Comparison of ENCODE assay signal across 29 mouse cellular contexts in the genomic region with DNA sequence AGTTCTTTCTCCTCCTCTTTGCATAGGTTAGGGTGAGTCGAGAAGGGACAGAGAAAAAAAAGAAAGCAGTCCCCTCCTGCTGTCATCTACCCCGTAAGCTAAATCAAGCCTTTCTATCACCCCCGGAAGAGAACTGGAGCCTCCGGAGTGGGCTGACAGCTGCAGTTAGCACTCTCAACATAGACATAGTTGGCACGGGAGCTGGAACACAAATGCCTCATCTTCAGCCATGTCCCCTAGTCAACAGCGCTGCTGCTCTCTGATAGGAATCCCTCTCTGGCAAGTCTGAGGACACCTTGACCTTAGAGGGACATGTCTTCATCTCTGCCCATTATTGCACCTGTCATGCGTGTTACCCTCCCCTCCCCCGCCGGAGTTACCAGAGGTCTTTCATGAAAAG. TPM values are rescaled to one million over a fixed set of nuclear protein-coding genes. Genes with fewer than 3 reads are reported as not detected.
DNase-seq lines count a peak whose midpoint lies in the region.
"Had no signal": no experiment of that assay in that cellular context is flagged by ENCODE, and none has a peak within 500 bp of the region (broad histone marks: within the 10 kb centered on the region; RNA-seq: fewer than 3 reads in every experiment).

No protein-coding gene starts in this region.

- H3K27ac ChIP-seq in heart, embryonic 10.5 days: no peak overlapping the region
- H3K27ac ChIP-seq: embryonic facial prominence, embryonic 13.5 days; forebrain, embryonic 12.5 days; intestine, embryonic 15.5 days; layer of hippocampus, adult 2 months; limb, embryonic 15.5 days; liver, embryonic 14.5 days; midbrain, embryonic 13.5 days had no signal

- peaks cover 18% of the 10 kb centered on the region for H3K4me1 ChIP-seq in heart, embryonic 10.5 days
- H3K4me1 ChIP-seq: embryonic facial prominence, embryonic 13.5 days; forebrain, embryonic 12.5 days; intestine, embryonic 15.5 days; limb, embryonic 15.5 days; midbrain, embryonic 13.5 days had no signal

- WGBS in heart, embryonic 10.5 days: 77% methylated on average over 8 of the region's 9 CpGs

- DNase-seq in gastrocnemius, adult 18-20 months (ENCODE audit: low spot score): peak; percentile 79
- no peak for DNase-seq in gastrocnemius, postnatal 4 days (ENCODE audit: low spot score in 2 of 2)
- DNase-seq in heart, postnatal 4 days: peak; percentile 5
- DNase-seq in heart, embryonic 10.5 days (ENCODE audit: low spot score): no peak
- peak; percentile 32 to 50 for DNase-seq in right cerebral cortex, postnatal 10 days (ENCODE audit: low spot score in 2 of 2)
- DNase-seq in right cerebral cortex, postnatal 14 days: no peak
- no peak for DNase-seq in spleen, postnatal 36 days (ENCODE audit: low spot score in 2 of 2)
- DNase-seq in T-cell, adult 2 months (ENCODE audit: low spot score): no peak
- DNase-seq: adrenal gland, postnatal 14 days; cerebellum, adult 8-10 months; cerebellum, postnatal 36 days; embryo, embryonic 11 days; kidney, adult 8-10 months; kidney, postnatal 10 days; lung, embryonic 14.5 days had no signal

- H3K9me3 ChIP-seq in heart, embryonic 10.5 days: no peaks in the 10 kb centered on the region
- H3K9me3 ChIP-seq: embryonic facial prominence, embryonic 13.5 days; forebrain, embryonic 12.5 days; intestine, embryonic 15.5 days; limb, embryonic 15.5 days; midbrain, embryonic 13.5 days had no signal

- no peaks in the 10 kb centered on the region for H3K36me3 ChIP-seq in heart, embryonic 10.5 days
- H3K36me3 ChIP-seq: embryonic facial prominence, embryonic 13.5 days; forebrain, embryonic 12.5 days; intestine, embryonic 15.5 days; limb, embryonic 15.5 days; midbrain, embryonic 13.5 days had no signal

- no peaks in the 10 kb centered on the region for H3K27me3 ChIP-seq in heart, embryonic 10.5 days (ENCODE audit: insufficient read depth, poor library complexity, severe bottlenecking)
- H3K27me3 ChIP-seq: embryonic facial prominence, embryonic 13.5 days; forebrain, embryonic 12.5 days; intestine, embryonic 15.5 days; limb, embryonic 15.5 days; midbrain, embryonic 13.5 days had no signal

- no peak overlapping the region for H3K4me3 ChIP-seq in heart, embryonic 10.5 days
- H3K4me3 ChIP-seq: embryonic facial prominence, embryonic 13.5 days; erythroblast, embryonic 14.5 days; forebrain, embryonic 12.5 days; intestine, embryonic 15.5 days; layer of hippocampus, adult 2 months; limb, embryonic 15.5 days; megakaryocyte, embryonic 14.5 days; midbrain, embryonic 13.5 days had no signal

RNA-seq across cellular contexts. Expression of a gene that starts 5.5 kb away (rescaled TPM):
- 1,000 to 10,000 TPM; 1,310 to 1,477 TPM for total RNA-seq in gastrocnemius, adult 18-20 months (2021)
- total RNA-seq in gastrocnemius, postnatal 4 days (2021): 100 to 1,000 TPM; 366 to 390 TPM
- total RNA-seq in heart, postnatal 4 days (2021): under 1 TPM; 0.25 to 0.43 TPM
- polyA plus RNA-seq in heart, embryonic 10.5 days (2016; fragmentation: Nextera tagmentation; extraction: Ambion mirVana): not detected in 2 replicates
- total RNA-seq: adrenal gland, postnatal 14 days; hematopoietic stem cell, adult 5-6 weeks; layer of hippocampus, adult 2 months; layer of hippocampus, postnatal 36 days; left cerebral cortex, postnatal 25 days; monocyte, adult 5-6 weeks had no signal
- polyA plus RNA-seq: erythroblast, embryonic 14.5 days; forebrain, embryonic 12.5 days; hindbrain, embryonic 16.5 days; midbrain, embryonic 13.5 days had no signal

RNA-seq across cellular contexts. Expression of a gene that starts 21.2 kb away (rescaled TPM):
- 10 to 100 TPM; 39.2 to 42.9 TPM for total RNA-seq in gastrocnemius, adult 18-20 months (2021)
- total RNA-seq in gastrocnemius, postnatal 4 days (2021): 100 to 1,000 TPM; 190 to 191 TPM
- 100 to 1,000 TPM; 120 to 122 TPM for total RNA-seq in heart, postnatal 4 days (2021)
- polyA plus RNA-seq in heart, embryonic 10.5 days (2016; fragmentation: Nextera tagmentation; extraction: Ambion mirVana): 109 and 122 TPM in 2 replicates

RNA-seq across cellular contexts. Expression of a gene that starts 23.1 kb away (rescaled TPM):
- total RNA-seq in gastrocnemius, adult 18-20 months (2021): 1 to 10 TPM; 2.8 to 3.5 TPM
- total RNA-seq in gastrocnemius, postnatal 4 days (2021): 10 to 100 TPM; 14.6 to 16.0 TPM
- 1 to 10 TPM; 3.6 to 4.3 TPM for total RNA-seq in heart, postnatal 4 days (2021)
- 3.4 and 4.4 TPM in 2 replicates for polyA plus RNA-seq in heart, embryonic 10.5 days (2016; fragmentation: Nextera tagmentation; extraction: Ambion mirVana)

RNA-seq across cellular contexts. Expression of a gene that starts 59.1 kb away (rescaled TPM):
- 1,000 to 10,000 TPM; 1,048 to 1,145 TPM for total RNA-seq in gastrocnemius, adult 18-20 months (2021)
- 100 to 1,000 TPM; 357 to 376 TPM for total RNA-seq in gastrocnemius, postnatal 4 days (2021)
- total RNA-seq in heart, postnatal 4 days (2021): 100 to 1,000 TPM; 384 to 408 TPM
- 352 and 387 TPM in 2 replicates for polyA plus RNA-seq in heart, embryonic 10.5 days (2016; fragmentation: Nextera tagmentation; extraction: Ambion mirVana)

Comparison
In these comparisons a context has a peak if more than half of its experiments do, and no peak if none do; other contexts are left out.
1. DNase-seq: peak in gastrocnemius, adult 18-20 months (single experiment), heart, postnatal 4 days (single experiment) and right cerebral cortex, postnatal 10 days (2 of 2); none in gastrocnemius, postnatal 4 days (0 of 2), heart, embryonic 10.5 days (single experiment), right cerebral cortex, postnatal 14 days (single experiment), spleen, postnatal 36 days (0 of 2) and T-cell, adult 2 months (single experiment).
2. RNA of a gene that starts 5.5 kb away (total RNA-seq): 1,310 to 1,477 TPM in gastrocnemius, adult 18-20 months and 366 to 390 TPM in gastrocnemius, postnatal 4 days; 0.25 to 0.43 TPM in heart, postnatal 4 days; every median in the first group is over 100 times any median in the second.